In genomic region chr19:6631817-6632216, GRCm38 (mm10) we compare ENCODE assay signal across 15 mouse cellular contexts.
"Had no signal": no experiment of that assay in that cellular context is flagged by ENCODE, and none has a peak within 500 bp of the region (broad histone marks: within the 10 kb centered on the region; RNA-seq: fewer than 3 reads in every experiment).

No protein-coding gene starts in this region.

- ATAC-seq: midbrain, embryonic 15.5 days had no signal

- DNase-seq: lung, adult 18-20 months; lung, embryonic 14.5 days; lung, postnatal 10 days; lung, postnatal 4 days; right cerebral cortex, postnatal 14 days; spleen, adult 18-20 months; thymus, adult 2 months; thymus, postnatal 25 days; thymus, postnatal 4 days had no signal

- H3K4me1 ChIP-seq: neural tube, embryonic 12.5 days had no signal

- H3K4me2 ChIP-seq: lung, embryonic 14.5 days; midbrain, embryonic 12.5 days; midbrain, embryonic 15.5 days; neural tube, embryonic 12.5 days had no signal

- H3K4me3 ChIP-seq: midbrain, embryonic 10.5 days; midbrain, embryonic 12.5 days; midbrain, embryonic 15.5 days; myocyte; neural tube, embryonic 12.5 days had no signal

- H3K27ac ChIP-seq: liver, embryonic 14.5 days; midbrain, embryonic 10.5 days; midbrain, embryonic 12.5 days; midbrain, embryonic 15.5 days; neural tube, embryonic 12.5 days had no signal

- H3K9me3 ChIP-seq: midbrain, embryonic 10.5 days; midbrain, embryonic 12.5 days; midbrain, embryonic 15.5 days; neural tube, embryonic 12.5 days had no signal

- H3K27me3 ChIP-seq: midbrain, embryonic 15.5 days; neural tube, embryonic 12.5 days had no signal

- H3K9ac ChIP-seq: liver, embryonic 14.5 days; lung, embryonic 14.5 days; midbrain, embryonic 12.5 days; midbrain, embryonic 15.5 days; neural tube, embryonic 12.5 days had no signal

- H3K36me3 ChIP-seq: midbrain, embryonic 10.5 days; midbrain, embryonic 12.5 days; midbrain, embryonic 15.5 days; neural tube, embryonic 12.5 days had no signal
